Mouse (Mus musculus) forebrain, embryonic 12.5 days (tissue): ENCODE results near the gene Ephb1. TPM values are rescaled to one million over a fixed set of nuclear protein-coding genes. Genes with fewer than 3 reads are reported as not detected.

Experiments
- ATAC-seq: fragments of 200-750 bp; cut with Nextera tagmentation; 2 replicates; pipeline ENCODE4 v1.8.0; 2017; ENCODE audit warnings: moderate TSS enrichment; ENCODE audit not compliant: low FRiP score
- H3K27ac ChIP-seq: fragments of 300-500 bp; sonication (generic); 2 replicates; pipeline ENCODE4 v1.5.1; 2016; ENCODE audit warnings: mild to moderate bottlenecking
- H3K27me3 ChIP-seq: fragments of 300-500 bp; sonication (generic); 2 replicates; pipeline ENCODE4 v1.6.1; 2016; ENCODE audit warnings: mild to moderate bottlenecking
- H3K36me3 ChIP-seq: fragments of 300-500 bp; sonication (generic); replicated peaks from 2 replicates; pipeline ENCODE4 v1.6.1; 2016; ENCODE audit warnings: mild to moderate bottlenecking
- H3K4me1 ChIP-seq: fragments of 300-500 bp; sonication (generic); 2 replicates; pipeline ENCODE4 v1.6.1; 2016
- H3K4me2 ChIP-seq: fragments of 300-500 bp; sonication (generic); 2 replicates; pipeline ENCODE4 v1.6.1; 2016; ENCODE audit warnings: mild to moderate bottlenecking, moderate library complexity
- H3K4me3 ChIP-seq: fragments of 300-500 bp; sonication (generic); replicated peaks from 2 replicates; pipeline ENCODE4 v1.5.1; 2016; ENCODE audit warnings: mild to moderate bottlenecking
- H3K9ac ChIP-seq: fragments of 300-500 bp; sonication (generic); 2 replicates; pipeline ENCODE4 v1.6.1; 2016; ENCODE audit warnings: mild to moderate bottlenecking
- H3K9me3 ChIP-seq: fragments of 300-500 bp; sonication (generic); 2 replicates; pipeline ENCODE4 v1.6.1; 2016
- WGBS: fragments of 180-500 bp; shearing (Covaris S2); methylation state at CpG from one replicate; pipeline ENCODE4 v1.1.7; 2016; 5-methylcytosine and 5-hydroxymethylcytosine counted together
- polyA plus RNA-seq: library from polyadenylated mRNA; unstranded; fragments of >200 nt; fragmentation: Nextera tagmentation; extraction: Ambion mirVana; gene quantifications from 2 replicates; pipeline ENCODE4 v1.2.1, GENCODE M21; 2016

The Ephb1 gene
- polyA plus RNA-seq, 1 experiment from 2014 or later: 26.7 TPM

- peaks cover 9% of the 10 kb centered on the region; the same call in 1 of the 2 replicates for H3K4me1 ChIP-seq
- 28% methylated on average over 5 of the region's 5 CpGs for WGBS
- H3K9me3 ChIP-seq: no peaks in the 10 kb centered on the region
- peaks cover 3% of the 10 kb centered on the region; the same call in 1 of the 2 replicates for H3K36me3 ChIP-seq
- H3K4me3 ChIP-seq: no peak overlapping the region
- H3K4me2 ChIP-seq: no peak overlapping the region
- H3K9ac ChIP-seq: no peak overlapping the region
- no peak overlapping the region for H3K27ac ChIP-seq
- H3K27me3 ChIP-seq: no peaks in the 10 kb centered on the region
- ATAC-seq: no peak
Observed at GRCm38 (mm10) chr9:102002920-102003319, 351.6 kb downstream of the Ephb1 start.

- Histone ChIP-seq H3K4me2 (no peak overlapping the region), H3K4me3 (no peak overlapping the region), H3K27ac (no peak overlapping the region), H3K9ac (no peak overlapping the region), H3K36me3 (peaks cover 3% of the 10 kb centered on the region; the same call in 1 of the 2 replicates), H3K9me3 (no peaks in the 10 kb centered on the region), H3K4me1 (peaks cover 9% of the 10 kb centered on the region; the same call in 1 of the 2 replicates), H3K27me3 (no peaks in the 10 kb centered on the region)
- WGBS: 96% methylated on average over 10 of the region's 10 CpGs
- ATAC-seq: no peak
Observed at GRCm38 (mm10) chr9:102002186-102002585, 352.3 kb downstream of the Ephb1 start.

GRCm38 (mm10) chr9:102001633-102002165, 352.8 kb downstream of the Ephb1 start:
- H3K36me3 ChIP-seq: peaks cover 3% of the 10 kb centered on the region; the same call in 1 of the 2 replicates
- H3K4me1 ChIP-seq: peaks cover 10% of the 10 kb centered on the region
- H3K27me3 ChIP-seq: no peaks in the 10 kb centered on the region
- no peak overlapping the region for H3K9ac ChIP-seq
- H3K9me3 ChIP-seq: no peaks in the 10 kb centered on the region
- no peak overlapping the region for H3K4me3 ChIP-seq
- no peak for ATAC-seq
- WGBS: 97% methylated on average over 11 of the region's 11 CpGs
- no peak overlapping the region for H3K27ac ChIP-seq
- H3K4me2 ChIP-seq: no peak overlapping the region

GRCm38 (mm10) chr9:101999690-102000089, 354.8 kb downstream of the Ephb1 start:
- Histone ChIP-seq H3K27ac (no peak overlapping the region), H3K9me3 (no peaks in the 10 kb centered on the region), H3K36me3 (peaks cover 3% of the 10 kb centered on the region; the same call in 1 of the 2 replicates), H3K9ac (no peak overlapping the region), H3K4me2 (no peak overlapping the region), H3K27me3 (no peaks in the 10 kb centered on the region), H3K4me3 (no peak overlapping the region), H3K4me1 (peaks cover 12% of the 10 kb centered on the region)
- 86% methylated on average over 4 of the region's 4 CpGs for WGBS
- ATAC-seq: no peak

- WGBS: 84% methylated on average over 16 of the region's 16 CpGs
- no peak overlapping the region for H3K27ac ChIP-seq
- ATAC-seq: no peak
Observed at GRCm38 (mm10) chr9:101996771-101997500, 357.6 kb downstream of the Ephb1 start.

GRCm38 (mm10) chr9:101996183-101996582, 358.3 kb downstream of the Ephb1 start:
- 0 out of 2 replicates have a peak, but pooled peaks cover 3% of the 10 kb centered on the region for H3K36me3 ChIP-seq
- 82% methylated on average over 7 of the region's 7 CpGs for WGBS
- no peak overlapping the region for H3K4me2 ChIP-seq
- no peak overlapping the region for H3K9ac ChIP-seq
- no peak overlapping the region for H3K27ac ChIP-seq
- peaks cover 3% of the 10 kb centered on the region; the same call in 1 of the 2 replicates for H3K4me1 ChIP-seq
- no peaks in the 10 kb centered on the region for H3K27me3 ChIP-seq
- ATAC-seq: no peak
- no peaks in the 10 kb centered on the region for H3K9me3 ChIP-seq
- H3K4me3 ChIP-seq: no peak overlapping the region

More at GRCm38 (mm10) chr9:101996771-101997500, 357.6 kb downstream of the Ephb1 start:
- Histone ChIP-seq H3K9me3 (no peaks in the 10 kb centered on the region), H3K36me3 (0 out of 2 replicates have a peak, but pooled peaks cover 3% of the 10 kb centered on the region), H3K4me3 (no peak overlapping the region), H3K4me1 (peaks cover 3% of the 10 kb centered on the region; the same call in 1 of the 2 replicates), H3K4me2 (no peak overlapping the region), H3K9ac (no peak overlapping the region), H3K27me3 (no peaks in the 10 kb centered on the region)

- ATAC-seq: no peak
- no peak overlapping the region for H3K9ac ChIP-seq
- H3K9me3 ChIP-seq: no peaks in the 10 kb centered on the region
- 88% methylated on average over 10 of the region's 10 CpGs for WGBS
- no peak overlapping the region for H3K4me3 ChIP-seq
- H3K27me3 ChIP-seq: no peaks in the 10 kb centered on the region
- no peak overlapping the region for H3K27ac ChIP-seq
- 0 out of 2 replicates have a peak, but pooled peaks cover 3% of the 10 kb centered on the region for H3K36me3 ChIP-seq
- H3K4me1 ChIP-seq: peaks cover 3% of the 10 kb centered on the region; the same call in 1 of the 2 replicates
- H3K4me2 ChIP-seq: no peak overlapping the region
Observed at GRCm38 (mm10) chr9:101995423-101996156, 358.9 kb downstream of the Ephb1 start.

- Histone ChIP-seq H3K4me3 (no peak overlapping the region), H3K27ac (no peak overlapping the region), H3K27me3 (no peaks in the 10 kb centered on the region), H3K4me1 (peaks cover 3% of the 10 kb centered on the region; the same call in 1 of the 2 replicates), H3K9me3 (no peaks in the 10 kb centered on the region), H3K9ac (no peak overlapping the region), H3K36me3 (no peaks in the 10 kb centered on the region), H3K4me2 (no peak overlapping the region)
- 94% methylated on average over 2 of the region's 2 CpGs for WGBS
- ATAC-seq: no peak
Observed at GRCm38 (mm10) chr9:101994086-101994485, 360.4 kb downstream of the Ephb1 start.

- H3K27me3 ChIP-seq: no peaks in the 10 kb centered on the region
- H3K36me3 ChIP-seq: no peaks in the 10 kb centered on the region
- H3K9me3 ChIP-seq: no peaks in the 10 kb centered on the region
- no peak overlapping the region for H3K27ac ChIP-seq
- peaks cover 3% of the 10 kb centered on the region; the same call in 1 of the 2 replicates for H3K4me1 ChIP-seq
- no peak overlapping the region for H3K4me2 ChIP-seq
- H3K4me3 ChIP-seq: no peak overlapping the region
- H3K9ac ChIP-seq: no peak overlapping the region
- no peak for ATAC-seq
- WGBS: 77% methylated on average over 12 of the region's 12 CpGs
Observed at GRCm38 (mm10) chr9:101990836-101991235, 363.7 kb downstream of the Ephb1 start.

- Histone ChIP-seq H3K4me1 (peaks cover 3% of the 10 kb centered on the region; the same call in 1 of the 2 replicates), H3K27me3 (no peaks in the 10 kb centered on the region), H3K9me3 (no peaks in the 10 kb centered on the region), H3K4me3 (no peak overlapping the region), H3K4me2 (no peak overlapping the region), H3K27ac (no peak overlapping the region), H3K36me3 (no peaks in the 10 kb centered on the region), H3K9ac (no peak overlapping the region)
- WGBS: 90% methylated on average over 6 of the region's 6 CpGs
- ATAC-seq: no peak
Observed at GRCm38 (mm10) chr9:101990032-101990431, 364.5 kb downstream of the Ephb1 start.

- H3K4me2 ChIP-seq: no peak overlapping the region
- no peak overlapping the region for H3K9ac ChIP-seq
- peaks cover 5% of the 10 kb centered on the region; the same call in 1 of the 2 replicates for H3K36me3 ChIP-seq
- no peaks in the 10 kb centered on the region for H3K27me3 ChIP-seq
- no peak overlapping the region for H3K4me3 ChIP-seq
- peaks cover 3% of the 10 kb centered on the region; the same call in 1 of the 2 replicates for H3K4me1 ChIP-seq
- no peak for ATAC-seq
- no peak overlapping the region for H3K27ac ChIP-seq
- H3K9me3 ChIP-seq: no peaks in the 10 kb centered on the region
- WGBS: 74% methylated on average over 2 of the region's 2 CpGs
Observed at GRCm38 (mm10) chr9:101986910-101987309, 367.6 kb downstream of the Ephb1 start.

- ATAC-seq: no peak
- 87% methylated on average over 7 of the region's 7 CpGs for WGBS
- H3K27me3 ChIP-seq: no peaks in the 10 kb centered on the region
Observed at GRCm38 (mm10) chr9:101982378-101982777, 372.1 kb downstream of the Ephb1 start.

More at GRCm38 (mm10) chr9:101982378-101982777, 372.1 kb downstream of the Ephb1 start:
- H3K9me3 ChIP-seq: no peaks in the 10 kb centered on the region
- no peak overlapping the region for H3K4me3 ChIP-seq
- no peak overlapping the region for H3K4me2 ChIP-seq
- peaks cover 5% of the 10 kb centered on the region; the same call in 1 of the 2 replicates for H3K36me3 ChIP-seq
- no peak overlapping the region for H3K27ac ChIP-seq
- no peaks in the 10 kb centered on the region; the same call in 1 of the 2 replicates for H3K4me1 ChIP-seq
- H3K9ac ChIP-seq: no peak overlapping the region
